Mouse (Mus musculus): ENCODE data around the gene Pcif1. TPM values are rescaled to one million over a fixed set of nuclear protein-coding genes. Genes with fewer than 3 reads are reported as not detected.

The Pcif1 gene
- polyA plus RNA-seq, 1 experiment from 2014 or later = 38.4 TPM

DNA sequence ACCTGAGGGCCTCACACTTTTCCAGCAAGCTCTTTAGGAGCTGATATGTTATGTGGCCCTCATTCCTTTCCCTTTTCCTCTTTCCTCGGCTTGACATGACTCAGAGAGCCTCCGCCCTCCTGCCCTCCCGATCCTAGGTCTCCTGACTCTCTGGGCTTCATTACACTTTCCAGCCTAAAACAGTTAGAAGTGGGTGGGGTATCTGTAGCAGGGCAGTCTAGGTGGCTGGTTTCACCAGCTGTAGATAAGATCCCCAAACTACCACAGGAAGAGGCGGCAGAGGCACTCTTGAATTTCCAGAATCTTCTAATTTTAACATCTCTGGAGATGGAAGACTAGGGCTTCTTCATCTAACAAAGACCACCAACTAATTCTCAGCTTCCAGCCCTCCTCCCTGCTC is 14.5 kb upstream of the Pcif1 start:
- no peaks in the 10 kb centered on the region; the same call in 1 of the 2 replicates for H3K9me3 ChIP-seq (ENCODE audit: low read length)
- no peak overlapping the region for H3K27ac ChIP-seq (ENCODE audit: low read depth)
- no peak for DNase-seq
- H3K4me3 ChIP-seq (ENCODE audit: low read depth, low read length) = no peak overlapping the region
- H3K36me3 ChIP-seq (replicated peaks; ENCODE audit: insufficient read depth, low read length) = no peaks in the 10 kb centered on the region
- no peak for TF ChIP-seq EP300 (IDR thresholded peaks at IDR 0.05; ENCODE audit: low read depth)
- TF ChIP-seq CTCF (IDR thresholded peaks at IDR 0.05; ENCODE audit: low read depth) = no peak
- peaks cover 16% of the 10 kb centered on the region for H3K4me1 ChIP-seq (ENCODE audit: insufficient read depth)
- 61% methylated on average over 4 of the region's 4 CpGs for WGBS (ENCODE audit: insufficient replicate concordance)
- no peak overlapping the region for H3K9ac ChIP-seq (replicated peaks)
- H3K27me3 ChIP-seq (ENCODE audit: insufficient read depth, low read length) = no peaks in the 10 kb centered on the region
- H3K4me2 ChIP-seq (ENCODE audit: low read depth, low read length) = no peak overlapping the region
- no peak for ATAC-seq

DNA sequence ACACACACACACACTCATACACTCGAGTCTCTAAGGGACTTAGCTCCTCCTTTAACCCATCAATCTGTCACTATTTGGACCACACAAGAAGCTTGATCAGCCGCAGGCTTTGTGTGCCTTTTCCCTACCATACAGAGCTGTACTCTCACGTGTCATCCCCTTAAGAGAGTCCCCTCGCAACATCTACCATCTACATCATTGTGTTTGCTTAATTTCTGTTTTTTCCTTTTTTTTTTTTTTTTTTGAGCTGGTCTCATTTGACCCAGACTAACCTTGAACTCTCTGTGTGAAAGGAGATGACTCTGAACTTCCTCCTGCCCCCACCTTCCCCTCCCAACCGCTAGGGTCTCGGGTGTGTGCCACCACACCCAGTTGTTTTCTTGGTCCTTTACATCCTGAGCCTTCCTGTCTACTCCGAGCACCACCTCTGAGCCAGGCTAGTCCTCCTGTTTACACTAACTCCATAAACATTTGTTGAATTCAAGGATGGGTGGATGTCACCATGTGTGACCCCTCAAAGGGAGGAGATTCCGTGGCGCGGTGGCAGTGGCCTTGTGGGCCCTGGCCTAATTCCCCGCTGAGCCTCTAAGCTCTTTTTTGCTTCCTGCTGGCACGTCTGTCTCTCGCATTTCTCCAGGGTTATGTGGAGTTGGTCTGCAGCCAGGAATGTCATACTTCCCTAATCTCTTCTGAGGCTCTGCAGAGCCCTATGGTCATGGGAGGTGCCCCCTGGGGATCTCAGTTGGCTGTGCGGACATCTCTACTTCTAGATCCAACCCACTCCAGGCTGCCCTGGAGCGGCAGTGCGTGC is 12.2 kb upstream of the Pcif1 start:
- no peaks in the 10 kb centered on the region; the same call in 1 of the 2 replicates for H3K9me3 ChIP-seq (ENCODE audit: low read length)
- no peak for DNase-seq
- H3K4me2 ChIP-seq (ENCODE audit: low read depth, low read length) = no peak overlapping the region
- peaks cover 12% of the 10 kb centered on the region for H3K4me1 ChIP-seq (ENCODE audit: insufficient read depth)
- no peak overlapping the region for H3K4me3 ChIP-seq (ENCODE audit: low read depth, low read length)
- H3K36me3 ChIP-seq (replicated peaks; ENCODE audit: insufficient read depth, low read length) = no peaks in the 10 kb centered on the region
- TF ChIP-seq EP300 (IDR thresholded peaks at IDR 0.05; ENCODE audit: low read depth) (no peak), CTCF (IDR thresholded peaks at IDR 0.05; ENCODE audit: low read depth) (no peak)
- peak; percentile 46 for ATAC-seq
- H3K27me3 ChIP-seq (ENCODE audit: insufficient read depth, low read length) = no peaks in the 10 kb centered on the region
- 0 out of 2 replicates have a peak overlapping the region, but pooled peaks have one; percentile 48 for H3K27ac ChIP-seq (ENCODE audit: low read depth)
- WGBS (ENCODE audit: insufficient replicate concordance) = 46% methylated on average over 16 of the region's 16 CpGs
- H3K9ac ChIP-seq (replicated peaks) = no peak overlapping the region

DNA sequence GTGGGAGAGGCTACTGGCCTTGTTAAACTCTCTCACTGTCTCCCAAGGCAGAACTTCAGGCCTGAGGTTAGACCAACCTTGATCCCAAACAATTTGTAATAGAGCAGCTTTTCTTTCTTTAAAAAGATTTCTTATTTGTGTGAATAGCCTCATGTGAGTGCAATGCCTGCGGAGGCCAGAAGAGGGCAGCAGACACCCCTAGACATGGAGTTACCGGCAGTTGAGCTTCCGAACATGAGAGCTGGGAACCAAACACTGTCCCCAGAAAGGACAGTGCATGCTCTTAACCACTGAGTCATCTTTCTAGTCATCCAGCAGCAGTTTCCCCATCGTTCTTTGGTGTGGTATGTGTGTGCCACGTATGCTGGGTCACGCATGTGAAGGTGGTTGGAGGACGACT is 11.5 kb upstream of the Pcif1 start:
- peak; percentile 69 for TF ChIP-seq CTCF (IDR thresholded peaks at IDR 0.05; ENCODE audit: low read depth)
- TF ChIP-seq EP300 (IDR thresholded peaks at IDR 0.05; ENCODE audit: low read depth) = no peak
- no peak for DNase-seq
- no peaks in the 10 kb centered on the region; the same call in 1 of the 2 replicates for H3K9me3 ChIP-seq (ENCODE audit: low read length)
- H3K9ac ChIP-seq (replicated peaks) = no peak overlapping the region
- no peak overlapping the region for H3K4me3 ChIP-seq (ENCODE audit: low read depth, low read length)
- no peak overlapping the region for H3K4me2 ChIP-seq (ENCODE audit: low read depth, low read length)
- H3K4me1 ChIP-seq (ENCODE audit: insufficient read depth) = peaks cover 8% of the 10 kb centered on the region; the same call in 1 of the 2 replicates
- H3K36me3 ChIP-seq (replicated peaks; ENCODE audit: insufficient read depth, low read length) = no peaks in the 10 kb centered on the region
- whole genome bisulfite sequencing (ENCODE audit: insufficient replicate concordance) = 96% methylated on average over 7 of the region's 7 CpGs
- H3K27me3 ChIP-seq (ENCODE audit: insufficient read depth, low read length) = no peaks in the 10 kb centered on the region
- no peak for ATAC-seq
- H3K27ac ChIP-seq (ENCODE audit: low read depth) = 0 out of 2 replicates have a peak overlapping the region, but pooled peaks have one; percentile 48

DNA sequence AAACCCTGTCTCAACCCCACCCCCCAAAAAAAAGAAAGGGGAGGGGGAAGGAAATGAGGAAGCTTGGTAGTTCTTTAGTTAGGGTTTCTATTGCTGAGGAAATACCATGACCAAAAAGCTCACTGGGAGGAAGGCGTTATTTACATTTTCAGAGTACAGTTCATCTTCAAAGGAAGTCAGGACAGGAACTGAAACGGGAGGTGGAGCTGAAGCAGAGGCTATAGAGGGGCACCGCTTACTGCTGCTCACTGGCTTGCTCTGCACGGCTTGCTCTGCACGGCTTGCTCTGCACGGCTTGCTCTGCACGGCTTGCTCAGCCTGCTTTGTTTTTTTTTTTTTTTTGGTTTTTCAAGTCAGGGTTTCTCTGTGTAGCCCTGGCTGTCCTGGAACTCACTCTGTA is 10.6 kb upstream of the Pcif1 start:
- Histone ChIP-seq H3K36me3 (replicated peaks; ENCODE audit: insufficient read depth, low read length) (no peaks in the 10 kb centered on the region), H3K27me3 (ENCODE audit: insufficient read depth, low read length) (no peaks in the 10 kb centered on the region), H3K4me2 (ENCODE audit: low read depth, low read length) (no peak overlapping the region), H3K27ac (ENCODE audit: low read depth) (0 out of 2 replicates have a peak overlapping the region, but pooled peaks have one; percentile 34), H3K4me1 (ENCODE audit: insufficient read depth) (peaks cover 5% of the 10 kb centered on the region; the same call in 1 of the 2 replicates), H3K4me3 (ENCODE audit: low read depth, low read length) (no peak overlapping the region), H3K9me3 (ENCODE audit: low read length) (no peaks in the 10 kb centered on the region; the same call in 1 of the 2 replicates), H3K9ac (replicated peaks) (no peak overlapping the region)
- TF ChIP-seq CTCF (IDR thresholded peaks at IDR 0.05; ENCODE audit: low read depth) (no peak), EP300 (IDR thresholded peaks at IDR 0.05; ENCODE audit: low read depth) (no peak)
- ATAC-seq (peak; percentile 65), DNase-seq (no peak)
- WGBS (ENCODE audit: insufficient replicate concordance) = 30% methylated on average over 7 of the region's 7 CpGs

DNA sequence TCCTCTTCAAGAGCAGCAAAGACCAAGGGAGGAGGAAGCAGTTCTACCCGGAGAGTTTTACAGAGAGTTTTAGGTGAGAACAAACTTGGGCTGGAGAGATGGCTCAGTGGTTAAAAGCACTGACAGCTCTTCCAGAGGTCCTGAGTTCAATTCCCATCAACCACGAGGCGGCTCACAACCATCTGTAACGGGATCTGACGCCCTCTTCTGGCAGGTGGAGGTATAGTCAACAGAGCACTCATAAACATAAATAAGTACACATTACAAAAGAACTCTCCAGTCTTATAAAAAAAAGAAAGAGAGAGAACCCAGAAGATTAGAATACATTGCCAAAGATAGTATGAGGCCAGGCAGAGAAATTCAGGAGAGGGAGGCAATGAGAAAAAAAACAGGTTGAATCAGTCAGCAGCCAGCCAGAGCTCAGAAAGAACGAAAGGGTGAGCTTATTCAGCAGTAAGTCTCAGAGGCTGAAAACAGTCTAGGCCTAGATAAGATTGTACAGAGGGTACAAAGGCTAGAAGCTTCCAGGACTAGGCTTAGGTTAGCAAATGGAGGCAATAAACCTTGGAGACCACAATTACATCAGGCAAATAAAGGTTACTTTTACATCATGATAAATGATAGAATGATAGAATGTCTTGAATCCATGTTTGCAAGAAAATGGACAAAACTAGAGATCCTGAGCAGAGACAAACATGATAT is 7.4 kb upstream of the Pcif1 start:
- Histone ChIP-seq H3K4me2 (ENCODE audit: low read depth, low read length) (no peak overlapping the region), H3K27ac (ENCODE audit: low read depth) (no peak overlapping the region), H3K27me3 (ENCODE audit: insufficient read depth, low read length) (no peaks in the 10 kb centered on the region), H3K4me3 (ENCODE audit: low read depth, low read length) (no peak overlapping the region), H3K9ac (replicated peaks) (no peak overlapping the region), H3K9me3 (ENCODE audit: low read length) (no peaks in the 10 kb centered on the region; the same call in 1 of the 2 replicates), H3K4me1 (ENCODE audit: insufficient read depth) (peaks cover 5% of the 10 kb centered on the region; the same call in 1 of the 2 replicates), H3K36me3 (replicated peaks; ENCODE audit: insufficient read depth, low read length) (no peaks in the 10 kb centered on the region)
- no peak for ATAC-seq
- TF ChIP-seq CTCF (IDR thresholded peaks at IDR 0.05; ENCODE audit: low read depth) (0 out of 2 replicates have a peak, but pooled peaks have one; percentile 22), EP300 (IDR thresholded peaks at IDR 0.05; ENCODE audit: low read depth) (no peak)
- WGBS (ENCODE audit: insufficient replicate concordance) = 59% methylated on average over 6 of the region's 6 CpGs
- no peak for DNase-seq

DNA sequence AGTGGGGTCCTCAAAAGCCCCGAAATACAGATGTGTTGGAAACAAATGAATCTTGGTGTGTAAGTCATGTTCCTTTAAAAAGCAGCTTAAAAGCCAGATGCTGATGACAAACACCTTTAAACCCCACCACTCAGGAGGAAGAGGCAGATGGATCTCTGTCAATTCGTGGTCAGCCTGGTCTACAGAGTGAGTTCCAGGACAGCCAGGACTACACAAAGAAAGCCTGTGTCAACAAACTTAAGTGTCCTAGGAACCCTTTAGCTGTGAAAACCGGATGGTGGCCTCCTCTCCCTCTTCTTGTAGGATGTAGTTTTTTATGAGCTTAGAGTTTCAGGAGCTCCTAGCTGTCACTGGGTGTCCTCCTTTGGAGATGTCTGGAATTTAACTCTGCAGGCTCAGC is 5.5 kb upstream of the Pcif1 start:
- no peak overlapping the region for H3K4me2 ChIP-seq (ENCODE audit: low read depth, low read length)

More for the DNA sequence above, 5.5 kb upstream of the Pcif1 start:
- TF ChIP-seq EP300 (IDR thresholded peaks at IDR 0.05; ENCODE audit: low read depth) (no peak), CTCF (IDR thresholded peaks at IDR 0.05; ENCODE audit: low read depth) (no peak)
- H3K9ac ChIP-seq (replicated peaks) = no peak overlapping the region
- no peak overlapping the region for H3K4me3 ChIP-seq (ENCODE audit: low read depth, low read length)
- DNase-seq = no peak
- no peaks in the 10 kb centered on the region for H3K36me3 ChIP-seq (replicated peaks; ENCODE audit: insufficient read depth, low read length)
- ATAC-seq = no peak
- H3K27ac ChIP-seq (ENCODE audit: low read depth) = no peak overlapping the region
- 44% methylated on average over 3 of the region's 3 CpGs for WGBS (ENCODE audit: insufficient replicate concordance)
- H3K27me3 ChIP-seq (ENCODE audit: insufficient read depth, low read length) = no peaks in the 10 kb centered on the region
- peaks cover 10% of the 10 kb centered on the region for H3K4me1 ChIP-seq (ENCODE audit: insufficient read depth)
- no peaks in the 10 kb centered on the region for H3K9me3 ChIP-seq (ENCODE audit: low read length)
